Mouse (Mus musculus) ovary, postnatal 10 days (tissue): ENCODE data around the gene Gigyf2.
"Not testable (repeated sequence)": the region's sequence is repeated elsewhere in the genome, so short reads cannot be mapped to it uniquely, and the experiment has no call there.

ENCODE experiments used
- DNase-seq: peaks from one replicate; pipeline ENCODE4 v3.0.0; 2022; ENCODE audit warnings: low spot score

The Gigyf2 gene

GRCm38 (mm10) chr1:87449432-87449831, 122.6 kb downstream of the Gigyf2 start:
- no peak for DNase-seq

- DNase-seq, result no peak
Measured at GRCm38 (mm10) chr1:87456425-87456824, 129.6 kb downstream of the Gigyf2 start.

- DNase-seq, result no peak
Measured at GRCm38 (mm10) chr1:87458045-87458444, 131.2 kb downstream of the Gigyf2 start.

- not testable (repeated sequence) for DNase-seq
Measured at GRCm38 (mm10) chr1:87459856-87460255, 133.1 kb downstream of the Gigyf2 start.

GRCm38 (mm10) chr1:87467469-87467868, 140.7 kb downstream of the Gigyf2 start:
- DNase-seq, result no peak

GRCm38 (mm10) chr1:87468321-87468720, 141.5 kb downstream of the Gigyf2 start:
- no peak for DNase-seq

- DNase-seq, result not testable (repeated sequence)
Measured at GRCm38 (mm10) chr1:87469971-87470370, 143.2 kb downstream of the Gigyf2 start, which contains the start of gene Snorc. Gene Snorc, plus strand, starts transcription at chr1:87470271.

GRCm38 (mm10) chr1:87471914-87472313, 145.1 kb downstream of the Gigyf2 start:
- no peak for DNase-seq

- DNase-seq, result no peak
Measured at GRCm38 (mm10) chr1:87472576-87472975, 145.8 kb downstream of the Gigyf2 start.

- no peak for DNase-seq
Measured at GRCm38 (mm10) chr1:87475076-87475895, 148.5 kb downstream of the Gigyf2 start.

GRCm38 (mm10) chr1:87482546-87482945, 155.7 kb downstream of the Gigyf2 start:
- DNase-seq, result no peak

- no peak for DNase-seq
Measured at GRCm38 (mm10) chr1:87486386-87486785, 159.6 kb downstream of the Gigyf2 start.

GRCm38 (mm10) chr1:87492285-87492684, 165.5 kb downstream of the Gigyf2 start:
- no peak for DNase-seq

- no peak for DNase-seq
Measured at GRCm38 (mm10) chr1:87493542-87493941, 166.7 kb downstream of the Gigyf2 start.
